Mouse (Mus musculus) left cerebral cortex, adult 8-10 months (tissue): ENCODE data around the gene D430041D05Rik. TPM values are rescaled to one million over a fixed set of nuclear protein-coding genes. Genes with fewer than 3 reads are reported as not detected.
A peak's percentile ranks its signal among the peaks of the same experiment; 100 is the strongest.

Source experiments
- DNase-seq, 2 experiments: peaks; one replicate each; pipeline ENCODE4 v3.0.0; 2022; ENCODE audit warnings: low spot score in 2 of 2
- total RNA-seq, 4 experiments: library from RNA; stranded (reverse); gene quantifications; 2 replicates each; pipeline ENCODE4 v1.2.4; 2022

The D430041D05Rik gene
- total RNA-seq, 4 experiments from 2014 or later = 86.2 to 100 (median 90.7) TPM

DNA sequence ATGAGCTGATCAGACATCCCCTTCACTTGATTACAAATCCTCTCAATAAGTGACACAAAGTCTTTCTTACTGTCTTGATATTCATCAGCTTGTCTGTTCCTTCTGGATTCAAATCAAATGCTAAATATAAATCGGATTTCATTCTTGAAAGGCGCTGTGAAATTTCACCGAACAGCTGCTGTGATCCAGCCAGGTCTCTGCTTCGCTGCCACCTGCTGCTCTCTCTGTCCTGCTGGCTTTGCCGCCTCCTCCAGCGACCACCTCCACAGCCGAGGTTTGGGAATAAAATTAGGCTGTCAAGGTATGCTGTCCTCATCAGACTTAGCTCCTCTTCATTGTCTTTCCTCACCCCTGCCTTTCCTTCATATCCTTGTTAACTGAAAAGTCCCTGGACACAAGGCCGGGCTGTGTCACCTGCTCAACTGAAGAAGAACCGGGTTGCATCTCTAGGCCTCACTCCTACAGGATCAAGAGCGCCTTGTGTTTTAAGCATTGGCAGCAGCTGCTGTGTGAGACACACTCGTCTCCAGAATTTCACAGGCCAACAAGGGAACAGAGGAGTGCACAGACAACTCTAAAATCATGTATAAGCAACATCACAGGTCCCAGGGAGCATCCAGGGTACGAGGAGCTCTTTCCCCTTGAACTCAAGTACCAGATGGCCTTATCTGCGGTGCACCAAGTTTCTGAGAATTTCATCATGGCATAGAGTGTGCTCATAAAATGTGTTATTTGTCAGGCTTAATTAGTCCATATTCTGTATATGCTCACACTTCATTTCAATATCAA lies 59.2 kb downstream of the D430041D05Rik start:
- no peak for DNase-seq

DNA sequence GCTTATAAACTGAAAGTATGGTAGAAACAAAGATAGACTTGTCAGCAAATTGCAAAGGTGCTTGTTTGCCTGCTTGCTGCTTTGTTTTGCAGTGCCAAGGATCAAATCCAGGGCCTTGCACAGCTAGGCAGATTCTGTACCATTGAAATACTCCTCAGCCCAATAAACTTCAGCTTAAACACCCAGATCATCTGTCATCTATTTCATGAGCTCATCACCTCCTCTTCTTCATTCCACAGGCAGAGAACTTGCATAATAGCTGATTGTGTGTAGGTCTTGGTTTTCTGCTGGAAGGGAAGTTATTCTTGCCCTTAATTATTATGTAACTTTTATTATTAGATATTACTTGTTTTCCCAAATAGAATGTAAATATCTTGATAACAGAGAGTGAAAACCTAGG lies 73.2 kb downstream of the D430041D05Rik start:
- no peak for DNase-seq

DNA sequence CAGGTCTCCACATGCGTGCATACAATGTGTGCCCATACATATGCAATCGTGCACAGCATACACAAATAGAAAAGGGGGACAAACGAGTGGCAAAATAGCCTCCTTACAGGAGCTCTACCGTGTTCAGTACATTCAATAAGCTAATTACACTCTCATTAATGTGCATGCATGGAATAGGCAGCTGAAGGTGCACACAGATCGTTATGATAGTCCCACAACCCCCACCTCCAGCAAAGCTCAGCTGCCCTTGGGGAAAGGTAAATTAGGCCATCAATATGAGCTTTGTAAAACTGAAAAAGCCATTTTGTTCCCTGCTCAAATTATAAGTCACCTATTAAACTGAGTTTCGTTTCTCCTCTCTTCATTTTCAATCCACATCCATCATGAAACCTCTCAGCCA lies 75.0 kb downstream of the D430041D05Rik start:
- no peak for DNase-seq

DNA sequence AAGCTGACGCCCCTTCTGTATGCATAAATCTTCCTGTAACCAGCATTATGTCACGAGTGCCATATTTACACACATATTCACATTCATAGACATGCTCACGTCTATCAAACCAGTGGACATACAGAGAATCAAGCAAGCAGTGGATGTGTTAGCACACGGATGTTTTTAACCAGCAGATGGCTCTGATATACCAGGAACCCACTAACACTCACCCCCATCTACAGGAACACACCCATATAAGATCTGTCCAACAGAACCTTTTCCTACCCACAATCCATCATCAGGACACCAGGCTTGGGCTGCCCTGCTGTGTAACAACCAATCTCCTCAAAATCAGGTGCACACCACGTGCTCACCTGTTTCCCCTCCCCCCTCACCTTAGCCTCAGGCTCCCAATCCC lies 76.9 kb downstream of the D430041D05Rik start:
- no peak for DNase-seq

DNA sequence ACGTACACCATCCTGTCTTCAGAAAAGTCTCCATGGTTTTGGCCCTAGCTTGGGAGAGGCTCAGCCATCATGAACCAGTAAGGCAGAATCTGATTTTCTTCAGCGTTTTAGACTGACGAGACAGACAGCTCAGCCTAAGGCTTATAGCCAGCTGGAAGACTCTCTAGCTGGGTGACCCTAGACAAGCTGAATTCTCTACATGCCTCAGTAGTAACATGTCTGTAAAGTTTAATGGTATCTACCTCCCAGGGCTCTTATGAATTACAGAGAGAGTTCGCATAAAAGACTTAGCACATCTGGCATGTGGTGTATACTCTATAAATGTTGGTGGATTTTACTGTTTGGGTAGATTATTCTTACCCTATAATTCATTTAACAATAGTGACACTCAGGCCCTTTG lies 78.1 kb downstream of the D430041D05Rik start:
- DNase-seq = no peak

DNA sequence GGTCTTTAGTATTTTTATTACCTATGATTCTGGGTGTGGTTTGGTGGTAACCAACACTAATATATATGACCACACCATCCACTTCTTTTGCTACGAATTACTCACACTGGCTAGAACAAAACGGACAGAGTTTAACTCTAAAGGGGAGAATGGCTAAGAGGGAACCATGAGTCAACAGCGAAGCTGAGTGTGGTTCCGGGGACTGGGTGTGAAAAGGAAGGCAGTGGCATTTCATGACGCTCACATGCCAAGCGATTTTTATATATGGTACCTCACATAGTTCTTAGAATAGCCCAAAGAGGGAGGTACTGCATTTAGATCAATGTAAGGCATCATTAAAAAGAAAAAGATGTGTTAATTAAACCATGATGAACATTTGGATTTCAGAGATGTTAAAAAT lies 79.6 kb downstream of the D430041D05Rik start:
- peak in 1 of 2 experiments; percentile 52 for DNase-seq

DNA sequence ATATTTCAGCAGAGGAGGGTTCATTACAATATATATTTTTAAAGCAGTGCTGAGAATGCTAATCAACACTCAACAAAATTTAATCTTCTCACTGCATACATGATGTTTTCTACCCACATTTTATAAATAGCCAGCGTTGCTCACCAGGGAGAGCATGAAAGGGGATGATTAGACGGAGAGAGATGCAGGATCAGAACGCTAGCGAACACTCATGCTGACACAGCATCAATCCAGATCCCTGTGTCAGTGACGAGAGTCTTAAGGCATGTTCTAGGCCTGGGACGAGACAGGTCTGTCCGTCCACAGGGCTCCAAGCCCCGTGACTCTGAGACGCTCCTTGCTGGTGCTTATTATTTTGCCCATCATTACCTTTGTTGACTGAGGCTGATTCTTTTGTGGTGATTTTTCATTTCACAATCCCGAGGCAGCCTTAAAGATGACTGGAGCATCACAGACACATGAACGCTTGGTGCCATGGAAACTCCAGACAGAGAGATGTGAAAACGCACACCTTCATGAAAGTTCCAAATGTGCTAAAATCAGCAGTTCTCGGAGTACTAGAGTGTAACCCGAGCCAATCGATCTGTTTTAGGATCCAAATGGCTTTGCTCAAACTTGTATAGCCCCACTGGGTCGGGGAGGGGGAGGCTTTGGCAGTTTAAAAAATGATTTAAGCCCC lies 83.6 kb downstream of the D430041D05Rik start:
- DNase-seq = no peak

DNA sequence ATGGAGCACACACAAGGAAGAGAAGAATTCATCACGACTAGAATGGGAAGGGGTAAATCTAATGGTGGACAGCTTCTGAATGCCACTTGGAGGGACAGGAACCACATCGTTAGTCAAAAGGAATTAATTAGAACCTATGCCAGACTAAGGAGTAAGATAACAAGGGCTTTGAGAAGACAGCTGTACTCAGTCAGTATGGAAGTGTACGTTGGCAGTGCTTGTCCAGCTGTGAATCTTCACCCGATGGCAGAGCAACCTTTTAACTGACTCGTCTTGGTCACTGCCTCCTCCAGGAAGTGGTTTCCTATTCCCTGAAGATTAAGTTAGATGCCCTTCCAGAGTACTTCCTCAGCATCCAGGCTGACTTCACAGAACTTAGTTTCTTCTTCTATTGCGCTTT lies 87.0 kb downstream of the D430041D05Rik start:
- DNase-seq = no peak

DNA sequence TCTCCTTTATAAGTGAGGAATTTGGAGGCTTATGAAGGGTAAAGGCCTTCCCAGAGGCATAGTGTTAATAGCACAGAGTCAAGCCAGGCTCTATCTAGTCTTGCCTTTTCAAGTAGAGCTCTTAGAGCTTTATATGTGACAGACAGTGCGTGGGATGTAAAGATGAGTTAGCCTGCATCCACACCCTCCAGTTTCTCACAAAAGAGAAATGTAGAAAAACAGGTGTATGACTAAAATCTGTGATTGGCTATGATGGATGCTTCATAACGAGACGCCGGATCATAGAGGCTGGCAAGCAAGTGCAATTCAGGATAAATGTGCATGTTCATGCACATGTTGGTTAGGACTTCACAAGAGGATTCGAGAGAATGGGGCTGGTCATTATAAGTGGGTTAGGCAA lies 87.5 kb downstream of the D430041D05Rik start:
- DNase-seq = no peak

DNA sequence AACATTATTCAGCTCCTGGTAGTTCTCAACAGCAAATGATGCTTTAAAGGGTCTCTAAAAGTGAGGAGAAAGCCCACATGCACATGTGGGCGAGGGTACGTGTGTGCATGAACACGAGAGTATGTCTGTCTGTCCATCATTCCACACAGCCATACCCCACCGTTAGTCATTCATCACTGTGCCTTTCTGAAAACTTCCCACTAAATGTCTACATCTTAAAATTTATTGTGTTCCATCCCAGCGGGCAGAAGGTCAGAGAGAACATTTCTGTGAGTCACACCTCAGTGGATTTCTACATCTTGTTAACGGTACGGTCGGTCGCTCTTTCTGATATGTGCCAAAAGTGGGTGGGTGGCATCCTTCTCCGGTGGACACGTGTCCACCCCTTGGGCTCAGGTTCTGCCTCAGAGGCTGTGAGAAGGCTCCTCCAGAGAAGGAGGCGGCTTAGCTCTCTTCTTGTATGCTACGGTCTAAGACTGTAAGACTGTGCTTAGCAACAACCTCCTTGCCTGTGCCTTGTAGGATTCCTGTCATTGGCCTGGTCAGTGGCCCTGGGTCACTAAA lies 90.7 kb downstream of the D430041D05Rik start:
- peak in 1 of 2 experiments; percentile 49 for DNase-seq

DNA sequence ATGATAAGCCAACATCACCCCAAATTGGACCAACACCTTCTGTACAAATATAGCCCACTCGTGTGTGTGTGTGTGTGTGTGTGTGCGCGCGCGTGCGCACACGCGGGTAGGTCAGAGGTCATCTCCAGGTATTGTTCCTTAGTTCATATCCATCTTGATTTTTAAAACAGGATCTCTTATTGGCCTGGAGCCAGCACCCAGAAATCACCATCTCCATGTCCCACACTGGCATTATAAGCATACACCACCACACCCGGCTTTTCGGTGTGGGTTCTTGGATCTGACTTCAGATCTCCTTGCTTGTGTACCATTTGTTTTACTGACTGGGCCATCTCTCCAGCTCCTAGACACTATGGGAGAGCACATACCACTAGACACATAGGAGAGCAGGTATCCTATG lies 91.4 kb downstream of the D430041D05Rik start:
- DNase-seq = no peak

DNA sequence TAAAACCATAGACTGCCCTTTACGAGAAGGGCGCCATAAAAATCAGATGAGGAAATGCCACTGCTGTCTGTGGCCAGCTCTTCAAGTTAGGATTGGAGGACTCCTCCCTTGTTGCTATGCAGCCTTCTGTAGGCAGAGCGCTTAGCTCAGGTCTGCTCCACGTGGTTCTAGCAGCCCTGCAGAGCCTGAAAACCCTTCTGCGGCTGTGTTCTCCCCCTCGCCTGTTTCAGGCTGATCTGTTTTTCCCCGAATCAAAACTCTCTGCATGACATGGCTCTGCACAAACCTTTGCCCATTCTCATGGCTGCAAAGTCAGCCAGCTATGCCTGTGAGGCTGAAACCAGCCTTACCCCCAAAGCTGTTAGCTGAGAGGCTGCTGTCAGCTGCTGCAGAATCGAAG lies 91.9 kb downstream of the D430041D05Rik start:
- DNase-seq = peak in 1 of 2 experiments; percentile 76

DNA sequence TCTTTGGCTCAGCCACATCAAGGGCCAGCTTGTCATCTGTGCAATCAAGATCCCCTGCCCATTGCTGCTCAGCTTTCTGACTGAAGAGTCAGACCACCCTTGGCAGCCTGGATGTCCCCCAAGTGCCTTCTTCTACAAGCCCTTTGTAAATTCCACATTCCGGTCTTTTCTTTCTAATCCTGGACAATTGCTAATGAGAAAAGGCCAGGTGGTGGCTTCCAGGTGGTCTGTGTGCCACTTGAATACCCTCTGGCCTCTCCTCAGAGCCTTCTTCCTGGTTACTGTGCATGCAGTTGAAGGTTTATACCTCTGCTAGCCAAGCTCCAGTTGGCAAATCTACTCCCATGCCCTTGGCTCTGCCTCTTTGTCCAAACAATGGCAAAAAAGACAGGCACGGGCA lies 92.6 kb downstream of the D430041D05Rik start:
- no peak for DNase-seq

DNA sequence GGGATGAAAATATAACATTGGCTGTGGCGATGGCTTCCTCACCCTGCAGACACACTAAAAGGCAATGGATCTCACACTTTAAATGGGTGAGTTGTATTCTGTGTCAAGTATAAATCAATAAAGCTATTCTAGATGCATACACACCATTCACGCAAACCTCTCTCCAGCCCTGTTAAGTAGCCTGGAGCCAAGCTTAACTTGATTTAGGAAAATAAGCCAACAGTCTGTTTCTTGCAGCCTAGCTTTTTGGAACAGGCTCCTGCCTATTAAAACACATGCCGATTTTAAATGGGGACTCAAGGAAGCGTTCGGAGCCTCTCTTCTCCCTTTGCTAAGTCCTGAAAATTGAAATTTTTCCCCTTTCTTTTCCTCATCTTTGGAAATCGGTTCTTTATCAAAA lies 93.2 kb downstream of the D430041D05Rik start:
- no peak for DNase-seq

DNA sequence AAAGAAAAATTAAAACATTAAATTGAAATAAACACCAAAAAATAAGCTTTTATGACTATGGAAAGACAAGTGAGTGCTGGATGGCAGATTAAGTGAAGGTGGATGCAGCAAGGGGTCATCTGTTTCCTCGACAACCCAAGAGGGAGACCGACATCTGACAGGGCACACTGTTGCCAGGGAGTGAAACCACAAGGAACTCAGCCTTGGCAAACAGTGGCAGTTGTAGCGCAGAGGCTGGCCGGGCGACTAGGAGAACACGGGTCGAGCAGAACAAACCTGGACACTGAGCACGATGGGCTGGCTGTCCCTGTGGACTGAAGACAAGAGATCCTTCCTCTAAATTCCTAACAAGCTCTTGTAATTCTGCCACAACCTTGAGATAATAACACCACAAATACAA lies 94.3 kb downstream of the D430041D05Rik start:
- no peak for DNase-seq

DNA sequence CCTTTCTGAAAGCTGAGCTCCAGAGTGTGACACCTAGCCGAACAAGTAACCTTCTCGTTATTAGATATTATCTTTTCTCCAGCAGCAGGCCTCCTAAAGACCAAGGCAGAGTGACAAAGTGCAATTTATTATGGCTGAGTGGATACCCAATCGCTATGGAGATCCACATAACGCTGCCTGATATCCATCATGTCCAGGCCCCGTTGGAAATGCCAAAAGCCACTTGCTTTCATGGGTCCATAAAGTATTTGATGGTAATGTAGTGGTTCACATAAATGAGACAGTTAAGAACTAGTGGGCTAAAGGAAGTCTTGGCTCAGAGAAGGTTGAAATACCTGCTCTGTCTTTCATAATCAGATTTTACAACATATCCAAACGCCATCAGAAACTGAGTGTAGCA lies 97.6 kb downstream of the D430041D05Rik start:
- no peak for DNase-seq

DNA sequence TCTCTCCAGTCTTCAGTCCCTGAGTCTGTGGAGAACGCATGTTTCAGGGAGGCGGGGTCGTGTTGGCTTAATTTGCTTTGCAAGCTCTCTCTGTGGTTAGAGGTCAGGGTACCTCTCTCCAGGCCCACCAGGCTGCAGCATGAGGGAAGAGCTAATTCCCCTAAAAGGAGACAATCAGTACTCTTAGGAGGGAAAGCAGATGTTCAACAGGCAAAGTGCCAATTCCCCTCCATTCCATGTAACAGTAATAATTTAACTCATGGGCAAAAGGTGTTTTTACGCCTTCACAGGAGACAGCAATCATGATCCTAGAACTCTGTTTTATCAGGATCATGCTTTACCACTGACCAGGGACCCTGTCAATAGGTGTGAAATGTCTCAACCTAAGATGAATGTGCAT lies 103.7 kb downstream of the D430041D05Rik start:
- DNase-seq = no peak

DNA sequence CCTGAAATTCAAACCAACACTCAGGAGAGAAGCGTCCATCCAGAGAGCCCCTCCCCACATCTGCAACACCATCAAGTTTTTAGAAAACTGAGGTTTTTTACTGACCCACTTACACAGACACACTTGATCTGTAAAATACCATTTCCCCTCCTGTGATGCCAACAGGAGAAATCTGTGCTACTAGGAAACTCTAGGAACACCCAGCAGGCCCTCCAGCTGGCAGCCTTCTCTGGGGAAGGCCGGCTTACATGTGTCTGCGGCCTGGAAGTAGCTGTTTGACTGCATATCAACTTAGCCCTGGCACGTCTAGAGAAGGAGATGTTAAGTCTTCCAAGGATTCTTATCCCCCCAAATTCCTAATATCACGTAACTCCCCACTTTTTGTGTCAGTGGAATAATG lies 105.1 kb downstream of the D430041D05Rik start:
- DNase-seq = no peak

DNA sequence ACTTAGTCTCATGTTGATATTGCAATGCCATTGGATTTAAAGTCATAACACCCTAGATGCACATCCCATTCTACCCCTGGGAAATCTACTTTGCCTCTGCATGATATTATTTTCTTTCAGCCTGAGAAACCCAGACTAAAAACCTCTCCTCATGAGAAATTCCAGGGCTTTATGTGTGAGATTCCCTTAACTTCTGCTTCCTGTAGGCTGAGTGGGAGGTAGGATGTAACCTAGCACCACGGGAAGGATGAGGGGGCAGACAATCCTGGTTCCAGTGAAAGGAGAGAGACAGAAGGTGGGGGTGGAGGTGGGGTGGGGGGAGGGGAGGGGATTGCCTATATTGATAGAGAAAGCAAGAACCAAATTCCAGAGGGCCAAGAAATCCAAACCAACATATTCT lies 110.9 kb downstream of the D430041D05Rik start:
- no peak for DNase-seq

DNA sequence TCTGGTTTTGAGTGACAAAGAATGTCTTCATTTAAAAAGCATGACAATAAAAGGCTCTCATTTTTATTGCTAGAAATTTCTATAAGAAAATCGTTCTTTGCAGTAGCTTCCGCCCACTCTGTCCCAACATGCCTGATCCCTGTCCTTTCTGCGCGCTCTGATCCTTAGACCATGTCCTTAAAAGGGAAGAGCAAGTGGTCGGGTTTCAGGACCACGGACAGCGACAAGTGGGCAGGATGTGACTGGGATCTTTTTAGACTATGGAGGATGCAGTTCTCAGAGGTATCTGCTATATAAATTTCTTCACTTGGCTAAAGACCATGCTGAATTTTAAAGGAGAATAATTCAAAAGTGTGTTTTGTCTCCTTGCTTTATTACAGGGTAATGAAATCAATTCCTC lies 111.7 kb downstream of the D430041D05Rik start:
- DNase-seq = no peak

DNA sequence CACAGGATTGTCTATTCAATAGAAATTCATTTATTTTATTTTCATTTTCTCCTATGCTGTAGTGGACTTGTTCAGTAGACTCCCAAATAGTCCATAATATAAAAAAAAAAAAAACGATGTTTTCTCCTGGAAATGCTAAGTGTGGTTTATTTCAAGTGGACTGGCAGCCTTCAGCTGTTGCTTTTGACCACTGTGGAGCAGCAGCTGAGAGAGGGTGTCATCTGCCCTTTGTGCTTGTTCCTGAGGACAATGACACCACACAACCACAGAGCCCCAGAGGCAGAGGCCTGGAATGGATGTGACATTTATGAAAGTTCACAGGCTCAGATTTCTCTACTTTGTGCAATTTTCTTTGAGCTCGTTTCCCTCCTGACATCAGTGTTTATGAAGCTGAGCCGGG lies 124.0 kb downstream of the D430041D05Rik start:
- DNase-seq = no peak

DNA sequence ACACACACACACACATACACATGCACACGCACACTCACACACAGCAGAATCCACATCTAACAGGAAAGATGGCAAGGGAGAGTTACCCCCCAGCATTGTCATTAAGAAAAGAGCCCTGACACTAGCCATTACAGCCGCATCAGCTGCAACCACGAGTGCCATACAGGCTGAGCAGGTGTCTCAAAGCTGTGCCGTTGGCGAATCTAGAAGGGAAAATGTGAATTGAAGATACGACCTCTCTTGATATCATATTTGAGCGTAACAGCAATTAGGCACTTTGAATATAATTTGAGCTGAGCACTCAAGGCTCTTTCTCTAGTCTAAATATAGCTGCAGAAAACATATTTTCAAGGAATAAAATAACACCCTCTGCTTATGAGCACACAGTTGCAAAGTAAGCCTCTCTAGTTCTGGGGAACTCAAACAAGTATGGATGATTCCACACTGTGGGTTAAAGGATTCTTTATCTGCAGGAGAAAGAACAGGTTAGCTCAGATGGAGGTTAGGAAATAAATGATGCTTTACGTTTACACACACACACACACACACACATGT lies 127.3 kb downstream of the D430041D05Rik start:
- DNase-seq = no peak
